Mouse (Mus musculus) testis, postnatal 10 days (tissue): ENCODE data around the gene Spa17.

ENCODE experiments used
- DNase-seq: peaks from one replicate; pipeline ENCODE4 v3.0.0; 2021; ENCODE audit warnings: low spot score

The Spa17 gene

GRCm38 (mm10) chr9:37613182-37613910 is at the start of gene Spa17:
Gene Spa17 (minus strand): TSS chr9:37613722.
- peak; percentile 96 for DNase-seq

GRCm38 (mm10) chr9:37663210-37663609 is 49.7 kb upstream of the Spa17 start:
- DNase-seq: no peak

DNA sequence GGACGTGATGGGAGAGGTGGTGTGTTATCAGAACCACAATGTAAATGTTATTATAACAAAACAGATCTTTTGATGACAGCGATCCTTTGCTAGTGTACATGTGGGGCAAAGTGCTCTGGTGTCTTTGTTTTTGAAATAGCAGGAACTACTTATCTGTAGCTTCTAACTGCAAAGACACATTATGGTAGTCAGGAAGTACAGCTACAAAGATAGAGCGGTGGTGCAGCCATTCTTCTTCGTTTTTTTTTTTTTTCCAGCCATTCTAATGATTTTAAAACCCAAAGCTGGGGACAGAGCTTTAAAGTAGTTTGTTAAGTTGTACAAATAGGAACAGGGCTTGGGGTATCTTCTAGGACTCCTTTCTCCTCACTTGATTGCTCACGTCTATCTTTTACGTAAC is 45.9 kb upstream of the Spa17 start:
- no peak for DNase-seq

- peak; percentile 86 for DNase-seq
These were observed 43.5 kb upstream of the Spa17 start, which contains the start of gene Tbrg1 for GRCm38 (mm10) chr9:37656931-37657481. Gene Tbrg1 (minus strand): TSS chr9:37657312.

DNA sequence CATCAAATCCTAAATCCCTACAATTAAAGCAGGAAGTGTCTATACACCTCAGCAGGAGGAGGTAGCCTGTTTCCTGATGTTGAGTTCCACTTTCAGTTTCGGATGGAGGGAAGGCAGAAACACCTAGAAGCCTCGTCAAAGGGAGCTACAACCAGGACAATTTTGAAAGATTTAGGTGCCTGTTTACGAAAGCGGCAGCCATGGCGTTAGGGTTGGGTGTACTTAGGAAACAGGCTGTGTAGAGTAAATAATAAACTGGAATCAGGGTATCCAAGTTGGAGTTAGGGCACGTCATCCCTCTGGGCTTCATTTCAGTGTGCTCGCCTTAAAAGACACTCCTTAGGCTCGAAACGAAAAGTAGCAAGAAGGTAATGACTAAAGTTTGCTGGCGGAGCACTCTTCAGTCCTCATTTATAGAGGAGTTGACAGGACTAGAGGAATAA is 42.9 kb upstream of the Spa17 start:
- DNase-seq: no peak

- no peak for DNase-seq
These were observed 42.4 kb upstream of the Spa17 start for GRCm38 (mm10) chr9:37655961-37656360.

GRCm38 (mm10) chr9:37653836-37654235 is 40.3 kb upstream of the Spa17 start:
- no peak for DNase-seq

DNA sequence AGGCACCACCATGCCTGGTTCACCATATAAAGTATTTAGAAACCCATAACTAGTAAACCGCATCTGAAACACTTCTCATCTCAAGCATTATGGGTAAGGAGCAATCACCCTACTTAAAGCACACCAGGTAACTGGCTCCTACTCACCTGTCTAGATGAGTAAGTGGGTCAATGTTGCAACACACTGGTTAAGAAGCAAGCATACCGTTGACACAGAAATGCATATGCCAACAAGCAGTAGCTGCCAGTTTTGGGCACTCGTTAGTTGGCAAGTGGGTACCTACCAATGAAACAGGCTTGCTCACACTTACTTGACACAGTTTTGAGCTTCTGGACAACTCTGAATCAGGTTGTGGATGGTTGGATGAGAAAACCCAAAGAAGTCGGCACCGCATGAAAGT is 37.1 kb upstream of the Spa17 start:
- no peak for DNase-seq

- no peak for DNase-seq
These were observed 32.7 kb upstream of the Spa17 start for GRCm38 (mm10) chr9:37646246-37646645.

- no peak for DNase-seq
These were observed 25.2 kb upstream of the Spa17 start for GRCm38 (mm10) chr9:37638721-37639120.

DNA sequence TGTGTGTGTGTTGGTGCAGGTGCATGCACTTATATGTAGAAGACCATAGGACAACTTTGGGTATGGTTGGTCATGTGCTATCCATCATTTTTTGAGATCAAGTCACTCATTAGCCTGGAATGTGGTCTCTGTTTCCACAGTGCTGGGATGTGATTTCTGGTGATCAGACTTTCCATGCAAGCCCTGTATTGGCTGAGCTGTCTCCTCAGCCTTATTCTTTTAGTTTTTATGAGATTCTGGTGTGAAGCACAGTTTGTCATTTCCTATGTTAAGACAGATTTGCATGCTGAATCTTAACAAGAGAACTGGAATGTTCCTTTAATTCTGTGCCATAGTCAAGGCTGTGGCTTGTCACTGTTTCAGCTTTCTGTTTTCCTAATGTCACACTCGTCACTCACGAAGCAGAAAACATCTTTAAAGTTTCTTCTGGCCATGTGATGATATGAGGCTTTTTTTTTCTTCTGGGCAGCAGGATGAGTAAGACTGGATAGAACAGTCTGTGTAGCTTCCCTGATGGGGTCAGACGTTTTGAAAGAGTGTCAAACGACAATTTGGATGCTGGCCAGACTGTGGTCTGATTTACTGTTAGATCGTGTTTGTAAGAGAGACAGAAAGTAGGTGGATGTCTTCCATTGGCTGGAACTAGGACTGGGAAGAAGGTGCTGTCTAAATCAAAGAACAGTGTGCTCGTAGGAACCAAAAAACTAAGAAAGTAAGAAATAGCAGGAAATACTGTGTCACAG is 23.4 kb upstream of the Spa17 start:
- DNase-seq: no peak

- peak; percentile 76 for DNase-seq
These were observed 22.8 kb upstream of the Spa17 start for GRCm38 (mm10) chr9:37636335-37636734.

GRCm38 (mm10) chr9:37634269-37634668 is 20.7 kb upstream of the Spa17 start:
- no peak for DNase-seq

GRCm38 (mm10) chr9:37632305-37632704 is 18.8 kb upstream of the Spa17 start:
- DNase-seq: no peak

- no peak for DNase-seq
These were observed 16.4 kb upstream of the Spa17 start for GRCm38 (mm10) chr9:37629941-37630340.

DNA sequence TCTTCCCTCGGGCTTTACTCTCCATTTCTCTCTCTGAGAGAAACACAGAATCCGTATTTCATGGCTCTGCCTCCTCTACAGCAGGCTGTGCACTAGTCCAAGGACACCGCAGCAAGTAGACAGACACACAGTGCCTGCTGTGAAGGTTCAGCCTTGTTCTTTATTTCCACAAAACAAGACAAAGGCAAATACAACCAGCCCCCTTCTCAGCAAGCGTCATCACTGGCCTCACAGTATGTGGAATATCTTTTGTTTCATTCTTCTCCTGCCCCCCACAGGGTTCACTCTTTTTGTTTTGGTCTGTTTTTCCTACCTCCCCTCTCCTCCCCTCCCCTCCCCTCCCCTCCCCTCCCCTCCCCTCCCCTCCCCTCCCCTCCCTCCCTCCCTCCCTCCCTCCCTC is 15.1 kb upstream of the Spa17 start:
- no peak for DNase-seq

GRCm38 (mm10) chr9:37627263-37627662 is 13.7 kb upstream of the Spa17 start:
- DNase-seq: no peak

DNA sequence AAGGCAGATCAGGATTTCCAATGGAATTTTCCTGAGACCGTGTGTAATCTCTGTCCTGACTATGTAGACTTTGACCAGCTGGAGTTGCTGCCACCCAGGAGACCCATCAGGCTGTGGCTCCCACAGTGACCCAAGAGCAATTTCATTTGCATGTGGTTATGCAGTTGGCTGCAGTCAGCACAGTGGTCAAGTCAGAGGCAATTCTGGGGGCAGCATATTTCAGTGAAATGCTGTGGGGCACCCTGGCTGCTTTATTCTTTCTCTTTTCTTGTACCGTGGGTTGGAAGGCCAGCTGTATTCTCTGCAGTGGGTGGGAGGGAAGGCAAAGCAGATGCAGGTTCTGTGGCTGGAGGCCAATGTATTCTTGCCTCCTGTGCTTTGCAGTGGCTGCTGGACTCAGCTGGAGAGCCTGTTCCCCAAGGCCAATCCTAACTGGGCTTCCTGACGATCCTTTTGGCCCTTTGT is 12.6 kb upstream of the Spa17 start:
- peak; percentile 48 for DNase-seq

- no peak for DNase-seq
These were observed 12.1 kb upstream of the Spa17 start for GRCm38 (mm10) chr9:37625641-37626040.

DNA sequence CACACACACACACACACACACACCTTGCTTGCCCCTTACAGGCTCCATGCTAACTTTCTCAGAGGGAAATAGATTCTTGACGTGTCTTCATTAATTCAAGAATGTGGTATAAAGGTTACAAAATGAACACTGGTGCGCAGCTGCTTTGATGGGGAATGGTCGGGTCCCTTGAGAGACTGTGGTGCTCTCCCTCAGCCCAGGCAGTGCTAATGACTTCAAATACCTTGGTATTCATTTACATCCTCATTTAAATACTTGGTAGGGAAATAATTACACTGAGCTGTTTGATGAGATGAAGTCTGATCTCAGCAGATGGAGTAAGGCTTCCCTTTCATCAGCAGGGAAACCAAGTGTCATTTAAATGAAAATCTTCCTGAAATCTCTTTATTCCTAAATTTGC is 11.6 kb upstream of the Spa17 start:
- no peak for DNase-seq

- DNase-seq: no peak
These were observed 11.0 kb upstream of the Spa17 start for GRCm38 (mm10) chr9:37624502-37624901.

- no peak for DNase-seq
These were observed 10.5 kb upstream of the Spa17 start for GRCm38 (mm10) chr9:37623981-37624380.

DNA sequence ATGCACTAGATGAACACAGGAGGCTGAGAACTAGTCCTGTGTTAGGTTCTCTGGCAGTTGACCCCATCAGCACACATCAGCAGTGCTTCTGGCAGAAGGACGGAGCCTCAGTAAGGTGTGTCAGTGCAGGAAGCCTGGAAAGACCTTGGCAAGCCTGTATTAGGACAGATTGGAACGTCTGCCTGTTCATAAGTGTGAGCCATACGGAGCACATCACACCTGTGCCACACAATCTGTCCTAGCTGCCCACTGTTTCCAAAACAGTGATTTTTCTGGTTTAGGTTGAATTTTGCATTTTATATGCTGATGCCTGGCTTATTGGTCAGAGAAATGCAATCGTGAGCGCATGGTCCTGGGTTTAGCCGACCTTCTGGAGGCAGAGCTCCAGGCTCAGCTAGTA is 7.8 kb upstream of the Spa17 start:
- no peak for DNase-seq
